Mouse (Mus musculus): Measurements from ENCODE around the gene Foxa3.

GRCm38 (mm10) chr7:19006476-19006875 is 16.9 kb downstream of the Foxa3 start:
- no peak for TF ChIP-seq EP300 (IDR thresholded peaks at IDR 0.05; ENCODE audit: low read depth)
- peak; percentile 100 for TF ChIP-seq CTCF (IDR thresholded peaks at IDR 0.05; ENCODE audit: low read depth)

All from heart, postnatal 0 days (tissue).